Mouse (Mus musculus) limb, embryonic 13.5 days (tissue): ENCODE data around the gene Hacd4. TPM values are rescaled to one million over a fixed set of nuclear protein-coding genes. Genes with fewer than 3 reads are reported as not detected.

Experiments
- ATAC-seq: fragments of 200-750 bp; cut with Nextera tagmentation; 2 replicates; pipeline ENCODE4 v1.8.0; 2017; ENCODE audit warnings: low read depth, moderate number of reproducible peaks, moderate TSS enrichment; ENCODE audit not compliant: low FRiP score
- H3K27ac ChIP-seq: fragments of 300-500 bp; sonication (generic); 2 replicates; pipeline ENCODE4 v1.5.1; 2015; ENCODE audit warnings: inconsistent platforms, mild to moderate bottlenecking, moderate library complexity
- H3K27me3 ChIP-seq: fragments of 300-500 bp; sonication (generic); 2 replicates; pipeline ENCODE4 v1.6.1; 2015; ENCODE audit warnings: mild to moderate bottlenecking, inconsistent platforms
- H3K36me3 ChIP-seq: fragments of 300-500 bp; sonication (generic); 2 replicates; pipeline ENCODE4 v1.6.1; 2015; ENCODE audit warnings: inconsistent platforms, mild to moderate bottlenecking, moderate library complexity
- H3K4me1 ChIP-seq: fragments of 300-500 bp; sonication (generic); 2 replicates; pipeline ENCODE4 v1.6.1; 2015; ENCODE audit warnings: inconsistent platforms
- H3K4me2 ChIP-seq: fragments of 300-500 bp; sonication (generic); replicated peaks from 2 replicates; pipeline ENCODE4 v1.6.1; 2015; ENCODE audit warnings: inconsistent platforms, mild to moderate bottlenecking, moderate library complexity
- H3K4me3 ChIP-seq: fragments of 300-500 bp; sonication (generic); 2 replicates; pipeline ENCODE4 v1.5.1; 2015; ENCODE audit warnings: moderate library complexity, mild to moderate bottlenecking, inconsistent platforms
- H3K9ac ChIP-seq: fragments of 300-500 bp; sonication (generic); 2 replicates; pipeline ENCODE4 v1.6.1; 2015; ENCODE audit warnings: mild to moderate bottlenecking, inconsistent platforms
- H3K9me3 ChIP-seq: fragments of 300-500 bp; sonication (generic); 2 replicates; pipeline ENCODE4 v1.6.1; 2016; ENCODE audit warnings: inconsistent platforms
- WGBS: fragments of 180-500 bp; shearing (Covaris S2); methylation state at CpG from one replicate; pipeline ENCODE4 v1.1.7; 2015; 5-methylcytosine and 5-hydroxymethylcytosine counted together
- polyA plus RNA-seq: library from polyadenylated mRNA; unstranded; fragments of >200 nt; fragmentation: Nextera tagmentation; extraction: Ambion mirVana; gene quantifications from 2 replicates; pipeline ENCODE4 v1.2.1, GENCODE M21; 2015

The Hacd4 gene
- polyA plus RNA-seq, 1 experiment from 2014 or later = 6.8 TPM

DNA sequence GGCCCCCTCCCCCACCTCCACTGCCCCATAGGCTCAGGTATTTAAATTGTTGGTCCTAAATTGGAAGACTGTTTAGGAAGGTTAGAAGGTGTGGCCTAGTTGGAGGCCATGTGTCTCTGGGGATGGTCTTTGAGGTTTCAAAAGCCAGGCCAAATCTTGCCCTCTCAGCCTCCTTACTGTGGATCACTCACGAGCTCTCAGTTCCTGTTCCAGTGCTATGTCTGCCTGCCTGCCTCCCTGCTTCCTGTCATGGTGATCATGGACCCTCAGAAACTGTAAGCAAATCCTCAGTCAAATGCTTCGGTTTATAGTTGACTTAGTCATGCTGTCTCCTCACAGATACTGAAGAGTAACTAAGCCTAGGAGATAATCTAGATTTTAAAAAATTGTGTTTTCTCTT is 19.9 kb upstream of the Hacd4 start:
- Histone ChIP-seq H3K27me3 (no peaks in the 10 kb centered on the region), H3K9ac (no peak overlapping the region), H3K9me3 (no peaks in the 10 kb centered on the region), H3K4me2 (no peak overlapping the region), H3K36me3 (no peaks in the 10 kb centered on the region), H3K4me1 (peaks cover 3% of the 10 kb centered on the region; the same call in 1 of the 2 replicates), H3K4me3 (no peak overlapping the region), H3K27ac (no peak overlapping the region)
- no peak for ATAC-seq
- 77% methylated on average over 2 of the region's 2 CpGs for WGBS

DNA sequence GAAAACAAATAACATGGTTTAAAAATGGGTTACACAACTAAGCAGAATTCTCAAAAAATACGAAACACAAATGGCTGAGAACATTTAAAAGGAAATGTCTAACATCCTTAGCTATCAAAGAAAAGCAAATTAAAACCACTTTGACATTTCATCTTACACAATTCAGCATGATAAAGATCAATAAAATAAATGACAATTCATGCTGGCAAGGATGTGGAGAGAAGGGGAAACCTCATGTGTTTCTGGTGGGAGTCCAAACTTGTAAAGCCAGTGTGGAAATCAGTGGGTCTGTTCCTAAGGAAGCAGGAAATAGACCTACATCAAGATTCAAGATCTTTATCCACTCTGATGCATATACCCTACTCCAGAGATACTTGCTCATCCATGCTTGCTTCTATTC is 19.4 kb upstream of the Hacd4 start:
- H3K4me2 ChIP-seq = no peak overlapping the region
- ATAC-seq = no peak
- no peaks in the 10 kb centered on the region for H3K27me3 ChIP-seq
- H3K9me3 ChIP-seq = no peaks in the 10 kb centered on the region
- H3K36me3 ChIP-seq = no peaks in the 10 kb centered on the region
- no peak overlapping the region for H3K4me3 ChIP-seq
- WGBS = 80% methylated on average over 1 of the region's 1 CpGs
- no peak overlapping the region for H3K9ac ChIP-seq
- peaks cover 1% of the 10 kb centered on the region; the same call in 1 of the 2 replicates for H3K4me1 ChIP-seq
- no peak overlapping the region for H3K27ac ChIP-seq

DNA sequence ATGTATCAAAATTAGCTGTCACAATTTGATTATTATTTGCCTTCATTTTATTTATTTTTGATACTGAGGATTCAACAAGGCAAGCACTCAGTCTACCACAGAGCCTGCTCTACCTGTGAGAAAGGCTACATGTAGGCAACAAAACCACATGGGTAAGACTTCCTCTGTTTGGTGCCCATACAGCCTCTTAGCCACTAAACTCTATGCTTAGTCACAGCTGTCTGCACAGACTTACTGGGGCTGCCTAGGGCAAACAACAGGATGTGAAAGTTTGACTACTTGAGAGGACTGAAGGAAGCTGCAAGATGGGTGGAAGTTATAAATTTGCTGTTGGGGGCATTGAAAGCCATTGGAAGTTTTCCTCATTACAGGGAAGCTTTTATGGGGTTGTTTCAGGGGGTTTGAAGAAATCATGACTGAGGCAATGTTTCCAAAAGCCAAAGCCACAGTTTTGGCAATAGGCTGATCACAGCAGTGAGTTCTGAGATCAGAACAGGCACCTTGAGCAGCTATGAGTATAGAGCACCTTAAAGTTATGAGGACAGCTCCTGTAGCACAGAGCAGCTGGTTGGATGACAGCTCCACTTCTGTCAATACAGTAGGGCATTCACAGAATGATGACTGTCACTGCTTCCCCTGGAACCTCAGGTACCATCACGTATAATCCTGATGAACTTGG is 11.5 kb upstream of the Hacd4 start:
- no peaks in the 10 kb centered on the region for H3K9me3 ChIP-seq
- no peak for ATAC-seq
- WGBS = 91% methylated on average over 1 of the region's 1 CpGs
- no peaks in the 10 kb centered on the region for H3K27me3 ChIP-seq
- no peak overlapping the region for H3K4me2 ChIP-seq
- no peak overlapping the region for H3K4me3 ChIP-seq
- H3K27ac ChIP-seq = no peak overlapping the region
- H3K9ac ChIP-seq = no peak overlapping the region
- H3K4me1 ChIP-seq = no peaks in the 10 kb centered on the region
- no peaks in the 10 kb centered on the region for H3K36me3 ChIP-seq

DNA sequence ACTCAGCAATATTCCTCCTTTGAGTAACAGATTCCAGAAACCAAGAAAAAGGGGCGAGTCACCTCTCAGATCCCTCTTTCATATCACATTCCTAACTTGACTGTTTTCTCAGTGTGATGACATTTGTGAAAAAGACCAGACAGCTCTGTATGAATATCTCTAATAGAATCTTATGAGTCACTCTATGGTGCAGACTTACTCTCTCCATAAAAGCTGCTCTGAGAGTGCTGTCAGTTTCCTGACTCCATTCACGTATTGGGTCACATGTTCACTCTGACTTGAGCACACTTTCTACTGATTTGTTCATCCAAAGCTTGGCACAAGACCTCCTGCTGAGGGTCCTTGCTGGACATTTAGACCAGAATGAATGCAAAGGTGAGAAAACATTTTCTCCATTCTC is 10.2 kb upstream of the Hacd4 start:
- Histone ChIP-seq H3K27ac (no peak overlapping the region), H3K9me3 (no peaks in the 10 kb centered on the region), H3K36me3 (no peaks in the 10 kb centered on the region), H3K4me1 (no peaks in the 10 kb centered on the region), H3K9ac (no peak overlapping the region), H3K27me3 (no peaks in the 10 kb centered on the region), H3K4me2 (no peak overlapping the region), H3K4me3 (no peak overlapping the region)
- WGBS = 77% methylated on average over 2 of the region's 2 CpGs
- no peak for ATAC-seq

DNA sequence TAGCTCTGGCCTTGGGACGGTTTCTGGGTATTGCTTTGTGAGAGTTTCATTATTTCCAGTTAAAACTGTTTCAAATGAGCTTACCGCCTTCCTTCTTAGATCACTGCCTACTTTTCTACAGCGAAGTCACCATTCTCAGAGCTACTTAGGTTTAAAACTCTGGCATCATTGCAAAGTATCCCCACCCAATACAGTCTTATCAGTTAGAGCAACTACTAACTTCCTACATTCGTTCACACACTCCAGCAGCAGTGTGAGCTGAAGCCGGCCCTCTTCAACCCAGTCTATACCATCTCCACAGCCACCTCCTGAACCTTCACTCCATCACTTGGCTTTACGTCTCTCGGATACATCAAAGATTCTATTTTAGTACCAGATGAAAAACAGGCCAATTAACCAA is 2.1 kb upstream of the Hacd4 start:
- no peaks in the 10 kb centered on the region for H3K9me3 ChIP-seq
- no peaks in the 10 kb centered on the region for H3K27me3 ChIP-seq
- no peak overlapping the region for H3K27ac ChIP-seq
- peaks cover 16% of the 10 kb centered on the region for H3K4me1 ChIP-seq
- 88% methylated on average over 7 of the region's 7 CpGs for WGBS
- no peak overlapping the region for H3K4me3 ChIP-seq
- no peak for ATAC-seq
- H3K9ac ChIP-seq = no peak overlapping the region
- H3K4me2 ChIP-seq = no peak overlapping the region
- no peaks in the 10 kb centered on the region for H3K36me3 ChIP-seq

DNA sequence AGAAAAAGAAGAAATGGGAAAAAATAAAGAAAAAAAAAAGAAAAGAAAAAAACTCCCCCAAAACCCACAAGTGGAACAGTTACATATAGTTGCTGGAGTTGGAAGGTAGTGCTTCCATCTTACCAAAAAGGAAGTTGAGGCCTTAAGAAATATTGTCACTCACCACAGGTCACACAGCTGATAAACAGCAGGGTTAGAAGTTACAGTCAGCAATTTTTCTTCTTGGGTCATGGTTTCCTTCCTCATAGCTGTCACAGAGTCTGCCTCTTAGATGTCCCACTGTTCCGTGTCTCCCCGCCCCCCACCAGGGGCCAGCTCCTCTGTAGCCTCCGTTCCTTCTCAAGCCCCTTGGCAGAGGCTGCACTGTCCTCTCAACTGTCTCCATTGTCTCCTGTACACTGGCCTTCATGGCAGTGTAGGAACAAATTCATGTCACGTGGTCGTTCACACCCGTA is 968 bp upstream of the Hacd4 start:
- ATAC-seq = no peak
- peaks cover 16% of the 10 kb centered on the region for H3K4me1 ChIP-seq
- 82% methylated on average over 6 of the region's 6 CpGs for WGBS
- no peaks in the 10 kb centered on the region for H3K27me3 ChIP-seq
- no peaks in the 10 kb centered on the region for H3K36me3 ChIP-seq
- H3K4me3 ChIP-seq = no peak overlapping the region
- H3K9me3 ChIP-seq = no peaks in the 10 kb centered on the region
- no peak overlapping the region for H3K9ac ChIP-seq
- H3K27ac ChIP-seq = no peak overlapping the region
- no peak overlapping the region for H3K4me2 ChIP-seq

DNA sequence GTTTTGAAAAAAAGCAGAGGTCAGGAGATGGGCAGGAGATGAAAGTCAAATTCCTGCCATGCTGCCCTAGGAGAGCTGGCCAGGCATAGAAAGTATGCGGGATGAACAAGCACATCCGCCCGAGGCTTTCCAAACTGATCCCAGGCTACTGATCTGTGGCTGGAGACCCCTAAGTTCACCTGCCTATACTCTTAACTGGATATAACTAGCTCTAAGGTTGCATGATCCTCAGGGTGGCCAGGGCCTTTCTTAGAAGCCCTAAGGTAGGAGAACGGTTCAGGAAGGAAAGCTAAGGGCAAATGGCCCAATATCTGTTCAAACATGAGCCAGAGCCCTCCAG is 232 bp upstream of the Hacd4 start:
- Histone ChIP-seq H3K36me3 (no peaks in the 10 kb centered on the region), H3K4me1 (peaks cover 16% of the 10 kb centered on the region), H3K9me3 (no peaks in the 10 kb centered on the region), H3K9ac (peak overlapping the region; percentile 69; the same call in 1 of the 2 replicates), H3K27me3 (no peaks in the 10 kb centered on the region), H3K27ac (no peak overlapping the region), H3K4me2 (peak overlapping the region; percentile 73), H3K4me3 (peak overlapping the region; percentile 47)
- ATAC-seq = no peak
- 16% methylated on average over 4 of the region's 4 CpGs for WGBS

DNA sequence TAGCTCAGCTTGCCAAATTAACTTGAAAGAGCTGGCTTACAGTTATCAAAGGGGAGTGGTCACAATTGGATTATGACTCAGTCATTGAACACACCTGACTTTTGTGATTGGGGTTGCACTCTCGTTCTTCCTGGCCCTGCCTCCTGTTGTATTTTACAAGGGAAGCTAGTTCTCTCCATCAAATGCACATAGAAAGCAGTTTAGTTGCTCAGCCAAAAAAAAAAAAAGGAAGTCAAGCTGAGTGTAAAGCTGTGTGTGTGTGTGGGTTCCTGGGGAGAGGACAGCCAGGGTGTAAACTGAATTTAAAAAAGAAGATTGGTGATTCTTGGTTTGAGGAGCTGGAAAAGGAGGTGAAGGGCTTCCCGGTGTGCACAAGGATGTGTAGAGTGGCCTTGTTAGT is 811 bp downstream of the Hacd4 start:
- Histone ChIP-seq H3K9ac (no peak overlapping the region), H3K36me3 (no peaks in the 10 kb centered on the region), H3K27me3 (no peaks in the 10 kb centered on the region), H3K9me3 (no peaks in the 10 kb centered on the region), H3K27ac (no peak overlapping the region), H3K4me2 (peak overlapping the region; percentile 73), H3K4me1 (peaks cover 16% of the 10 kb centered on the region), H3K4me3 (peak overlapping the region; percentile 47)
- 45% methylated on average over 2 of the region's 2 CpGs for WGBS
- ATAC-seq = no peak

DNA sequence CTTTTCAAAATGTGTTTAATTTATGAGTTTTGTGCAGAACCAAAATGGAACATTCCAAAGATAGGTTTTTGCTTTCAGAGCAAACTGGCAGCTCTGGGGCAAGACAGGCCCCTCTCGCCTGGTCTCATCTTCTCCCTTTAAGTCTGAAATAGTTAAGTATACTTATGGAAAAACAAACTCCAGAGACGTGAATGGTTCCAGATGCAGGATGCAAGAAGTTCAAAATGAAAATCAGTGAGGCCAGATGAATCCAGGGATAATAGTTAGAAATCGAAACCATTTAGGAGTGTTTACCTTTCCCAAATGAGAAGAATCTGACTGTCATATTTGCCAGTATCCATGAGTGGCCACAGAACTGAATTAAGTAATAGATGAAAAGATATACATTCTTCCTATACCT is 1.6 kb downstream of the Hacd4 start:
- no peak for ATAC-seq

DNA sequence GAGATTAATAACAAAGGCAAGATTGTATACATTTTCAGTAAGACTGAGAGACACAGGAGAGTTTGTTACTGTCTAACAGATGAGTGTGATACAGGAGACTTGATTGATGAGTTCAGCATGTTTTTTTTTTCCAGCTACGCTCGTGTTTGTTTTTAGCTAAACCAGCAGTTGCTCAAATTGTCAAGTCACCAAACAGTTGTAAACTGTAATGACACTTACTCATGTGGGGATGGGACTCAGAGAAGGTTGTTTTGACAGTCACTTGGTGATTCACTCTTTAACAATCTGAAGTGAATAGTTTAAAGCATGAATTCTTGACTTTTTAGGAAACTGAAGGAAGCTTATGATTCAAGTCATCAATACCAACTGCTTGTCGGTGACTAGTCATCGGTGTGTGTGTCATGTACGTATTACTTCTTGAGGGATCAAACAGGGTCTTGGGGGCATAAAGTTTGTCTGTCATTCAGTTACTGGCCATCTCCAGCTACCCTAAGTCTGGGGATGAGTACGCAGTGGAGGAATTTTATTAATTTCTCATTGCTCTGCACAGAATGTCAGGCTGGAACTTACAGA is 2.0 kb downstream of the Hacd4 start:
- Histone ChIP-seq H3K9ac (no peak overlapping the region), H3K4me2 (no peak overlapping the region), H3K4me1 (peaks cover 16% of the 10 kb centered on the region), H3K9me3 (no peaks in the 10 kb centered on the region), H3K27ac (no peak overlapping the region), H3K4me3 (no peak overlapping the region), H3K27me3 (no peaks in the 10 kb centered on the region), H3K36me3 (no peaks in the 10 kb centered on the region)
- WGBS = 72% methylated on average over 6 of the region's 6 CpGs
- ATAC-seq = no peak

More for the DNA sequence above, 1.6 kb downstream of the Hacd4 start:
- no peaks in the 10 kb centered on the region for H3K27me3 ChIP-seq
- H3K4me2 ChIP-seq = no peak overlapping the region
- H3K4me1 ChIP-seq = peaks cover 16% of the 10 kb centered on the region
- WGBS = 64% methylated on average over 3 of the region's 3 CpGs
- no peak overlapping the region for H3K4me3 ChIP-seq
- H3K27ac ChIP-seq = no peak overlapping the region
- no peaks in the 10 kb centered on the region for H3K9me3 ChIP-seq
- H3K9ac ChIP-seq = no peak overlapping the region
- H3K36me3 ChIP-seq = no peaks in the 10 kb centered on the region

DNA sequence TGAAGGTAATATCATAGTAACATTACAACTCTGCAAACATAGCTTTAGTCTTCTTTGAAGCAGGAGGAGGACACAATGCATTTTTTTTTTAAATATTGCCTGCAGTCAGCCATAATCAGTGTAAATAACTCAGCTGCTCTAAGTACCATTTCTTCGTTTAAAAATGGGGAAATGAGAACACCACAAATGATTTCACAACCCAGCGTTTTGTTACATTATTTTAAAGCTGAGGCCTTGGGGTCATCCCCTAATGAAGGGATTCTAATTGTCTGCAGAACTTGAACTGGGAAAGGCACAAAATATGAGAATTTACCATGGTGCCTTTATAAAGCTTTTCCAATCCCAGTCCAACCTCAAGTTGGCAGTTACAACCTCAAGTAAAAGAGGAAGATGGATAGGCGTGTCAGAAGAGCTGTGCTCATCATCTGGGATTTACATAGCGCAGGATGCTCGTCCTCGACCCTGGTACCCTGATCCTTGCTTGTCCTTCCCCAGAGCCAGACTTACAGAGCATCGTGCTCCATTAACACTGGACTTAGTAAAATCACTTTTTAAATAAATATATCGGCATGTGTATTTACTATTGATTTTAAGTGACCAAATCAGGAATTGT is 6.2 kb downstream of the Hacd4 start:
- ATAC-seq = no peak
- H3K9me3 ChIP-seq = no peaks in the 10 kb centered on the region
- no peaks in the 10 kb centered on the region for H3K36me3 ChIP-seq
- H3K4me3 ChIP-seq = no peak overlapping the region
- H3K4me1 ChIP-seq = no peaks in the 10 kb centered on the region; the same call in 1 of the 2 replicates
- H3K9ac ChIP-seq = no peak overlapping the region
- H3K27me3 ChIP-seq = no peaks in the 10 kb centered on the region
- H3K27ac ChIP-seq = no peak overlapping the region
- H3K4me2 ChIP-seq = no peak overlapping the region
- WGBS = 80% methylated on average over 8 of the region's 8 CpGs

DNA sequence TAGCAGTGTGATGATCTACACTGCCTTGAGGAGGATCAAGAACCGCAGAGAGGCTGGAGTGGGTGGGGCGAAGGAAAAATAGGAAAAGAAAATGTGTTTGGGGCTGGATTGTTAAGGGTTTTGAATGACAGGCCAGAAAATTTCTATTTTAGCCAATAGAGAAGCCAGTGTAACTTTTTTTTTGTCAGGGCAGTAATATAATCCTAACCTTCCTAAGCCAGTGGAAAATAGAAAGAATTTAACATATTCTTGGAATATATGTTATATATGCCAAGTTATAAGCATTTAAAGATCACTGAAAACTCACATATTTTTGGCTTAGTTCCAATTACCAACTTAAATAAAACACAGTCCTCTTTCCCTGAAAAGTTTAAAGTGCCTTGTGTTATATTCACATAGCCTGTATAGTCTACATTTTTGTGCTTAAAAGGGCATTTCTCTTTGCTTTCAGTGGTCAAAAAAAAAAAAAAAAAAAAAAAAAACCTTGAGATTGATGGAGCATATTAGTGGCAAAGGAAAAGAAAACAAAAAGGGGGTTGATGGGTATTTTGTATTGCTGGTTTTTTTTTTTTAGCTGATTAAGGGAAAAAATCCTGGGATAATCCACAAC is 11.0 kb downstream of the Hacd4 start:
- no peak overlapping the region for H3K4me2 ChIP-seq
- H3K36me3 ChIP-seq = no peaks in the 10 kb centered on the region
- ATAC-seq = 0 out of 2 replicates have a peak, but pooled peaks have one; percentile 28
- no peaks in the 10 kb centered on the region; the same call in 1 of the 2 replicates for H3K4me1 ChIP-seq
- no peak overlapping the region for H3K9ac ChIP-seq
- 72% methylated on average over 2 of the region's 2 CpGs for WGBS
- no peak overlapping the region for H3K27ac ChIP-seq
- no peaks in the 10 kb centered on the region for H3K27me3 ChIP-seq
- no peaks in the 10 kb centered on the region for H3K9me3 ChIP-seq
- no peak overlapping the region for H3K4me3 ChIP-seq
